ENCODE assay signal across 25 mouse cellular contexts in the genomic region with DNA sequence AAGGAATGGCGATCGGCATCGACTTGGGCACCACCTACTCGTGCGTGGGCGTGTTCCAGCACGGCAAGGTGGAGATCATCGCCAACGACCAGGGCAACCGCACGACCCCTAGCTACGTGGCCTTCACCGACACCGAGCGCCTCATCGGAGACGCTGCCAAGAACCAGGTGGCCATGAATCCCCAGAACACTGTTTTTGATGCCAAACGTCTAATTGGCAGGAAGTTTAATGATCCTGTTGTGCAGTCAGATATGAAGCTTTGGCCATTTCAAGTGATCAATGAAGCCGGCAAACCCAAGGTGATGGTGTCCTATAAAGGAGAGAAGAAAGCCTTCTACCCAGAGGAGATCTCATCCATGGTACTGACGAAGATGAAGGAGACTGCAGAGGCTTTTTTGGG. TPM values are rescaled to one million over a fixed set of nuclear protein-coding genes. Genes with fewer than 3 reads are reported as not detected.
"Had no signal": no experiment of that assay in that cellular context is flagged by ENCODE, and none has a peak within 500 bp of the region (broad histone marks: within the 10 kb centered on the region; RNA-seq: fewer than 3 reads in every experiment).

No protein-coding gene starts in this region.

- H3K27me3 ChIP-seq: lung, embryonic 15.5 days; midbrain, embryonic 15.5 days; neural tube, embryonic 12.5 days; stomach, embryonic 15.5 days had no signal

- DNase-seq: liver, postnatal 0 days; lung, adult 2 months; lung, postnatal 14 days; lung, postnatal 36 days; right cerebral cortex, postnatal 14 days; thymus, adult 2 months; thymus, postnatal 25 days; thymus, postnatal 4 days had no signal

- H3K27ac ChIP-seq: lung, embryonic 15.5 days; macrophage; midbrain, embryonic 13.5 days; midbrain, embryonic 15.5 days; neural tube, embryonic 12.5 days; stomach, embryonic 15.5 days; stomach, postnatal 0 days had no signal

- H3K4me3 ChIP-seq: lung, embryonic 15.5 days; megakaryocyte, embryonic 14.5 days; midbrain, embryonic 13.5 days; midbrain, embryonic 15.5 days; neural tube, embryonic 12.5 days; stomach, embryonic 15.5 days had no signal

- H3K9ac ChIP-seq: liver, postnatal 0 days; lung, embryonic 15.5 days; midbrain, embryonic 13.5 days; midbrain, embryonic 15.5 days; neural tube, embryonic 12.5 days; stomach, embryonic 15.5 days had no signal

- H3K36me3 ChIP-seq: lung, embryonic 15.5 days; midbrain, embryonic 13.5 days; midbrain, embryonic 15.5 days; stomach, embryonic 15.5 days had no signal

RNA-seq across cellular contexts. Expression of a gene that starts 4.5 kb away (rescaled TPM):
- total RNA-seq: megakaryocyte progenitor cell, adult 5-6 weeks; neutrophil, adult 5-6 weeks had no signal

RNA-seq across cellular contexts. Expression of a gene that starts 7.3 kb away (rescaled TPM):
- total RNA-seq: megakaryocyte progenitor cell, adult 5-6 weeks; midbrain, postnatal 0 days; monocyte, adult 5-6 weeks; neutrophil, adult 5-6 weeks had no signal
- polyA plus RNA-seq: lung, adult 2 months; lung, embryonic 15.5 days; lung, postnatal 0 days; macrophage; midbrain, embryonic 11.5 days; midbrain, embryonic 13.5 days; midbrain, embryonic 15.5 days; midbrain, postnatal 0 days; neural tube, embryonic 12.5 days; neural tube, embryonic 14.5 days; spleen, adult 2 months; stomach, embryonic 15.5 days; stomach, postnatal 0 days; thymus, adult 2 months; urinary bladder, adult 2 months had no signal

RNA-seq across cellular contexts. Expression of a gene that starts 18.0 kb away (rescaled TPM):
- polyA plus RNA-seq: neural tube, embryonic 12.5 days had no signal
